Mouse (Mus musculus): ENCODE measurements at regions not wholly inside any gene's neighbourhood (a gene's known extent, or its start where the extent isn't known, plus 50 kb on each side); places are given as distances from the start of the nearest gene placed in this dataset.

DNA sequence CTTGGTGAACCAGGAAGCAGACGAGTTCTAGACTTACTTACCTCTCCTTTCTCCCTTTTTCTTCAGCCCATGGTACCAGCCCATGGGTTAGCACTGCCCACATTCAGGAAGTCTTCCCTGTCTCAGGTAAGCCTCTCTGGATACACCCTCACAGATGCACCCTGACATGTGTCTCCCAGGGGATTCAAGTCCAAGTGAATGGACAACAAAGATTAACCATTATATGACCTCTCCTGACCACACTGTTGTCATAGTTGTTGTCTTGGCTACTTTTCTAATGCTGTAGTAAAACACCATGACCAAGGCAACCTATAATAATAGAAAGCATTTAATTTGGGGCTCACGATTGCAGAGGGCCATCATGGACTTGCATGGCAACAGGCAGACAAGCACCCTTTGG is 98.8 kb upstream of the Vash1 start:
- Histone ChIP-seq H3K9me3 (replicated peaks; ENCODE audit: low read length) (peaks cover 4% of the 10 kb centered on the region), H3K4me1 (ENCODE audit: control insufficient read depth in 1 of 2, insufficient read depth in 2 of 2) (no peaks in the 10 kb centered on the region), H3K27me3 (replicated peaks) (peaks cover 92% of the 10 kb centered on the region), H3K4me2 (ENCODE audit: insufficient read depth, low read depth, poor library complexity, severe bottlenecking) (no peak overlapping the region), H3K9ac (ENCODE audit: insufficient read depth, low read depth) (no peak overlapping the region), H3K4me3 (replicated peaks in 1 of 3; ENCODE audit: low read depth in 2 of 3, low read length in 2 of 3, poor library complexity in 1 of 3) (no peak overlapping the region), H3K36me3 (replicated peaks in 1 of 2; ENCODE audit: control insufficient read depth in 1 of 2, insufficient read depth in 1 of 2, low read length in 1 of 2) (no peaks in the 10 kb centered on the region), H3K27ac (ENCODE audit: insufficient read depth, low read depth) (no peak overlapping the region), H3K79me2 (replicated peaks; ENCODE audit: control insufficient read depth, extremely low read depth, insufficient read depth, poor library complexity, severe bottlenecking) (no peaks in the 10 kb centered on the region)
- dilution Hi-C loops (cut with MboI; ENCODE audit: extremely low pct_ligation_motif_present, extremely low pct_unique_long_range_greater_than_20kb, low sequenced_read_pairs): no loop called here
- in situ Hi-C loops (cut with MboI; ENCODE audit: low pct_ligation_motif_present, low pct_unique_long_range_greater_than_20kb, low sequenced_read_pairs): no loop called here
- TF ChIP-seq MAFK (IDR thresholded peaks at IDR 0.05; ENCODE audit: insufficient replicate concordance, low read length) (no peak), SIN3A (IDR thresholded peaks at IDR 0.05; ENCODE audit: low read length) (no peak), ETS1 (conservative IDR thresholded peaks at IDR 0.05; ENCODE audit: low read depth, low read length) (no peak), BHLHE40 (IDR thresholded peaks at IDR 0.05; ENCODE audit: low read depth, low read length) (no peak), EP300 (IDR thresholded peaks at IDR 0.05; ENCODE audit: low read length) (no peak), MAX (IDR thresholded peaks at IDR 0.05; ENCODE audit: low read length) (no peak), JUND (conservative IDR thresholded peaks at IDR 0.05; ENCODE audit: low read depth, low read length) (no peak), RCOR1 (conservative IDR thresholded peaks at IDR 0.05; ENCODE audit: low read depth, low read length) (no peak), UBTF (IDR thresholded peaks at IDR 0.05; ENCODE audit: low read depth, low read length) (no peak), POLR2AphosphoS2 (IDR thresholded peaks at IDR 0.05; ENCODE audit: low read depth, low read length) (no peak), MYC (IDR thresholded peaks at IDR 0.05; ENCODE audit: low read depth, low read length) (no peak), ZC3H11A (IDR thresholded peaks at IDR 0.05; ENCODE audit: low read depth, low read length) (no peak), CHD1 (IDR thresholded peaks at IDR 0.05; ENCODE audit: low read depth, low read length) (no peak), CTCF (conservative IDR thresholded peaks at IDR 0.05 in 1 of 2, IDR thresholded peaks at IDR 0.05 in 1 of 2; ENCODE audit: low read depth in 2 of 2, low read length in 2 of 2) (no peak), IRF4 (IDR thresholded peaks at IDR 0.05; ENCODE audit: low read depth, low read length) (no peak), NELFE (IDR thresholded peaks at IDR 0.05; ENCODE audit: low read depth, low read length) (no peak), CHD2 (IDR thresholded peaks at IDR 0.05; ENCODE audit: low read length) (no peak), MEF2A (IDR thresholded peaks at IDR 0.05; ENCODE audit: borderline replicate concordance, low read depth, low read length) (no peak), TCF12 (IDR thresholded peaks at IDR 0.05; ENCODE audit: low read depth, low read length) (no peak), POLR2A (IDR thresholded peaks at IDR 0.05; ENCODE audit: low read depth, low read length) (no peak)
- no peak for DNase-seq (ENCODE audit: extremely low read depth)

DNA sequence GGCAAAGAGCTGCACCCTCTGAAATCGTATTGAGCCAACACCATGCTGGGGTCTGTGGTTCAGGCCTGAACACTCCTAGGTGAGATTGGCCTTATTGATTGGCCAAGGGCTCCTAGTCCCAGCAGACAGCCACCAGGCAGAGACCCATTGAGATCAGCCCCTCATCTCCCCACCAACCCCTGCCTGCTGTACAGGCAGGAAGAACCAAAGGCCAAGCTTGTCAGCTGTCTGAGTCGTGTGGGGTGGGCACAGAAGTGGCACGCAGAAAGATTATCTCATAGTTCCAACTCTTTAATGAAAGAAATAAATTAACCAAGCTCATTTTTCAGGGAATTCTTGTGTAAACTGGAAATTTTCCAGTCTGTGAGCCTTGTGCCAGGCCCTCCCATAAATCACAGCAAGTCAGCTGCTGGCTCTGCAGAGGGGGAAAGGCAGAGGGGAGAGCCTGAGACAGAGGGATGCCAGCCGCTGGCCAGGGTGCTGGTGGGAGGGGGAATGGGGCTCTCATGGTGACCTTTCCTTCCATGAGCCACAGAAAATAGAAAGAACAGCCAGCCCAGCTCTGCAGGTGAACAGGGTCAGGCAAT is 98.3 kb upstream of the Vash1 start:
- dilution Hi-C loops (cut with MboI; ENCODE audit: extremely low pct_ligation_motif_present, extremely low pct_unique_long_range_greater_than_20kb, low sequenced_read_pairs) (no loop called here), in situ Hi-C loops (cut with MboI; ENCODE audit: low pct_ligation_motif_present, low pct_unique_long_range_greater_than_20kb, low sequenced_read_pairs) (no loop called here)
- Histone ChIP-seq H3K27me3 (replicated peaks) (peaks cover 93% of the 10 kb centered on the region), H3K9ac (ENCODE audit: insufficient read depth, low read depth) (no peak overlapping the region), H3K4me1 (ENCODE audit: control insufficient read depth in 1 of 2, insufficient read depth in 2 of 2) (no peaks in the 10 kb centered on the region), H3K27ac (ENCODE audit: insufficient read depth, low read depth) (no peak overlapping the region), H3K4me3 (replicated peaks in 1 of 3; ENCODE audit: low read depth in 2 of 3, low read length in 2 of 3, poor library complexity in 1 of 3) (no peak overlapping the region), H3K4me2 (ENCODE audit: insufficient read depth, low read depth, poor library complexity, severe bottlenecking) (no peak overlapping the region), H3K79me2 (replicated peaks; ENCODE audit: control insufficient read depth, extremely low read depth, insufficient read depth, poor library complexity, severe bottlenecking) (no peaks in the 10 kb centered on the region), H3K9me3 (replicated peaks; ENCODE audit: low read length) (peaks cover 4% of the 10 kb centered on the region), H3K36me3 (replicated peaks in 1 of 2; ENCODE audit: control insufficient read depth in 1 of 2, insufficient read depth in 1 of 2, low read length in 1 of 2) (no peaks in the 10 kb centered on the region)
- TF ChIP-seq UBTF (IDR thresholded peaks at IDR 0.05; ENCODE audit: low read depth, low read length) (no peak), MXI1 (IDR thresholded peaks at IDR 0.05; ENCODE audit: low read depth, low read length) (no peak), NRF1 (IDR thresholded peaks at IDR 0.05; ENCODE audit: low read depth, low read length) (no peak), USF2 (conservative IDR thresholded peaks at IDR 0.05; ENCODE audit: low read depth, low read length) (no peak), TBP (conservative IDR thresholded peaks at IDR 0.05; ENCODE audit: low read depth, low read length) (no peak), SIN3A (IDR thresholded peaks at IDR 0.05; ENCODE audit: low read length) (no peak), ETS1 (conservative IDR thresholded peaks at IDR 0.05; ENCODE audit: low read depth, low read length) (no peak), MAZ (IDR thresholded peaks at IDR 0.05; ENCODE audit: low read depth, low read length) (no peak), CHD1 (IDR thresholded peaks at IDR 0.05; ENCODE audit: low read depth, low read length) (no peak), IRF4 (IDR thresholded peaks at IDR 0.05; ENCODE audit: low read depth, low read length) (no peak), MYC (IDR thresholded peaks at IDR 0.05; ENCODE audit: low read depth, low read length) (no peak), RCOR1 (conservative IDR thresholded peaks at IDR 0.05; ENCODE audit: low read depth, low read length) (no peak), TCF12 (IDR thresholded peaks at IDR 0.05; ENCODE audit: low read depth, low read length) (no peak), MAX (IDR thresholded peaks at IDR 0.05; ENCODE audit: low read length) (no peak), ZMIZ1 (IDR thresholded peaks at IDR 0.05; ENCODE audit: low read depth, low read length) (no peak), ZKSCAN1 (IDR thresholded peaks at IDR 0.05; ENCODE audit: borderline replicate concordance, low read depth, low read length) (no peak)
- no peak for DNase-seq (ENCODE audit: extremely low read depth)
